Mouse (Mus musculus): ENCODE measurements around the gene Gm20388.

- TF ChIP-seq CHD2 (IDR thresholded peaks at IDR 0.05; ENCODE audit: low read depth, low read length) (no peak), MAFK (IDR thresholded peaks at IDR 0.05; ENCODE audit: insufficient read depth, low read depth, low read length) (no peak)
Observed at GRCm38 (mm10) chr8:123960056-123960455, 4049.4 kb downstream of the Gm20388 start.
